ENCODE assay signal across 17 mouse cellular contexts in the genomic region with DNA sequence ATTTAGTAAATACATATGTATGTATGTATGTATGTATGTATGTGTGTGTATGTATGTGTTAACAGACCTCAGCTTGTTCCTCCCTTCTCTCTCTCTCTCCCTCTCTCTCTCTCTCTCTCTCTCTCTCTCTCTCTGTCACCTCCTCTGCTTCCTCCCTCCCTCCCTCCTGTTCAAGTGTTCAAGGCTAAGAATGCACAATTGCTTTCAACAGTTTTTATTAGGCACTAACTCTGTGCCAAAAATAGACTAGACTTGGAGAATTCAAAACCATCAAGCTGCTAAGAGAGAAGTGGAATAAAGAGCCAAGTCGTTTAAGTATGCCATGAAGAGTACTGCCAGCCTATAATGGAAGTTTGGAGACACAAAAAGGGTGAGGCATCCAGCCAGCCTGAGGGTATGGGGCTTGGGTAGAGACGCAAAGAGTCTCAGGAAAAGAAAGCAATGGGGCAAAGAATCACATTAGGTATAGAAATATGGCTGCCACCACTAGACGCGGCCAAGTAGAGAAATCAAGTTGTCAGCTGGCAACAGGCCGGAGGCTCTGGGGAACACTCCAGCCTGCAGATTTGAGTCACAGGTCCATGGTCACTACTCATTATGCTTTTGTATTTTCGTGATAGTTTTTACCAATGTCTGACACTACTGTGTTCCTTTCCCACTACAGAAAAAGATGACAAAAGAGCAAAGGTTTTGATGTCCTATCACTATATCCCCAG. TPM values are rescaled to one million over a fixed set of nuclear protein-coding genes. Genes with fewer than 3 reads are reported as not detected.
DNase-seq lines count a peak whose midpoint lies in the region; ATAC-seq and TF ChIP-seq lines count a peak whose summit lies in the region.
"Had no signal": no experiment of that assay in that cellular context is flagged by ENCODE, and none has a peak within 500 bp of the region (broad histone marks: within the 10 kb centered on the region; RNA-seq: fewer than 3 reads in every experiment).

No protein-coding gene starts in this region.

- peak; percentile 8 for DNase-seq in left cerebral cortex, postnatal 4 days
- no peak for DNase-seq in left cerebral cortex, postnatal 25 days (ENCODE audit: low spot score in 2 of 2)
- DNase-seq in T-cell, adult 2 months (ENCODE audit: low spot score), result no peak
- DNase-seq in kidney, adult 2 months, result no peak
- DNase-seq: cerebellum, adult 11-12 months; midbrain, embryonic 14.5 days; thymus, postnatal 36 days had no signal

- no peak overlapping the region for H3K27ac ChIP-seq in forebrain, embryonic 16.5 days (ENCODE audit: low read length)
- H3K27ac ChIP-seq in forebrain, embryonic 12.5 days, result no peak overlapping the region
- H3K27ac ChIP-seq in heart, embryonic 13.5 days (replicated peaks), result peak overlapping the region; percentile 92
- no peak overlapping the region for H3K27ac ChIP-seq in kidney, adult 2 months (ENCODE audit: insufficient read depth, low read depth, low read length)
- H3K27ac ChIP-seq: hindbrain, embryonic 13.5 days; kidney, postnatal 0 days; liver, embryonic 12.5 days; neural tube, embryonic 15.5 days had no signal

- H3K4me1 ChIP-seq in forebrain, embryonic 16.5 days (replicated peaks; ENCODE audit: control insufficient read depth, insufficient read depth, low read length), result peaks cover 8% of the 10 kb centered on the region
- no peaks in the 10 kb centered on the region for H3K4me1 ChIP-seq in forebrain, embryonic 12.5 days
- peaks cover 49% of the 10 kb centered on the region for H3K4me1 ChIP-seq in heart, embryonic 13.5 days
- 0 out of 2 replicates have a peak, but pooled peaks cover 4% of the 10 kb centered on the region for H3K4me1 ChIP-seq in kidney, adult 2 months (ENCODE audit: control insufficient read depth, insufficient read depth, low read length)
- H3K4me1 ChIP-seq: hindbrain, embryonic 13.5 days had no signal

- no peaks in the 10 kb centered on the region for H3K9me3 ChIP-seq in forebrain, embryonic 16.5 days (ENCODE audit: control insufficient read depth, low read length)
- H3K9me3 ChIP-seq in forebrain, embryonic 12.5 days, result no peaks in the 10 kb centered on the region
- no peaks in the 10 kb centered on the region for H3K9me3 ChIP-seq in heart, embryonic 13.5 days
- H3K9me3 ChIP-seq: hindbrain, embryonic 13.5 days; liver, embryonic 12.5 days; neural tube, embryonic 15.5 days had no signal

- no peak overlapping the region for H3K4me2 ChIP-seq in forebrain, embryonic 16.5 days (ENCODE audit: low read length)
- no peak overlapping the region for H3K4me2 ChIP-seq in forebrain, embryonic 12.5 days
- H3K4me2 ChIP-seq in heart, embryonic 13.5 days, result peak overlapping the region; percentile 53
- H3K4me2 ChIP-seq: hindbrain, embryonic 13.5 days; liver, embryonic 12.5 days; neural tube, embryonic 15.5 days had no signal

- peaks cover 11% of the 10 kb centered on the region for H3K36me3 ChIP-seq in forebrain, embryonic 16.5 days (ENCODE audit: control insufficient read depth, insufficient read depth)
- H3K36me3 ChIP-seq in forebrain, embryonic 12.5 days (replicated peaks), result peaks cover 19% of the 10 kb centered on the region
- peaks cover 38% of the 10 kb centered on the region for H3K36me3 ChIP-seq in heart, embryonic 13.5 days
- H3K36me3 ChIP-seq in kidney, adult 2 months (ENCODE audit: control insufficient read depth, insufficient read depth, low read length), result peaks cover 4% of the 10 kb centered on the region; the same call in 1 of the 2 replicates

- no peaks in the 10 kb centered on the region for H3K27me3 ChIP-seq in forebrain, embryonic 16.5 days (replicated peaks; ENCODE audit: control insufficient read depth, insufficient read depth, low read length)
- H3K27me3 ChIP-seq in forebrain, embryonic 12.5 days, result no peaks in the 10 kb centered on the region
- H3K27me3 ChIP-seq in heart, embryonic 13.5 days (replicated peaks), result no peaks in the 10 kb centered on the region
- no peaks in the 10 kb centered on the region for H3K27me3 ChIP-seq in kidney, adult 2 months (replicated peaks; ENCODE audit: control insufficient read depth, insufficient read depth, low read length)
- H3K27me3 ChIP-seq: hindbrain, embryonic 13.5 days; liver, embryonic 12.5 days; neural tube, embryonic 15.5 days had no signal

- no peak for TF ChIP-seq CTCF in kidney, adult 2 months (conservative IDR thresholded peaks at IDR 0.05; ENCODE audit: insufficient read depth, insufficient read length, low read depth, low read length)

- H3K9ac ChIP-seq in forebrain, embryonic 16.5 days (replicated peaks; ENCODE audit: low read depth, low read length), result no peak overlapping the region
- no peak overlapping the region for H3K9ac ChIP-seq in forebrain, embryonic 12.5 days
- no peak overlapping the region for H3K9ac ChIP-seq in heart, embryonic 13.5 days
- H3K9ac ChIP-seq: hindbrain, embryonic 13.5 days; liver, embryonic 12.5 days; neural tube, embryonic 15.5 days had no signal

- no peak overlapping the region for H3K4me3 ChIP-seq in forebrain, embryonic 16.5 days (replicated peaks; ENCODE audit: low read length)
- no peak overlapping the region for H3K4me3 ChIP-seq in forebrain, embryonic 12.5 days (replicated peaks)
- H3K4me3 ChIP-seq in heart, embryonic 13.5 days, result no peak overlapping the region
- H3K4me3 ChIP-seq in kidney, adult 2 months (ENCODE audit: insufficient read depth, low read depth, low read length), result no peak overlapping the region
- H3K4me3 ChIP-seq: erythroblast, embryonic 14.5 days; hindbrain, embryonic 13.5 days; liver, embryonic 12.5 days; myocyte; neural tube, embryonic 15.5 days had no signal

- intact Hi-C loops in left cerebral cortex, postnatal 4 days (cut with DNase I), result no loop called here
- intact Hi-C loops in left cerebral cortex, postnatal 25 days (cut with DNase I), result no loop called here

- TF ChIP-seq POLR2A in kidney, adult 2 months (IDR thresholded peaks at IDR 0.05; ENCODE audit: low read depth, low read length), result no peak

- ATAC-seq in forebrain, embryonic 16.5 days, result 0 out of 2 replicates have a peak, but pooled peaks have one; percentile 18
- ATAC-seq in forebrain, embryonic 12.5 days (ENCODE audit: low FRiP score), result no peak
- ATAC-seq in heart, embryonic 13.5 days (ENCODE audit: extremely low read depth, insufficient number of reproducible peaks, low FRiP score, low TSS enrichment), result no peak
- ATAC-seq: intestine, postnatal 0 days; liver, embryonic 12.5 days had no signal

- 57% methylated on average over 6 of the region's 6 CpGs for WGBS in forebrain, embryonic 16.5 days
- WGBS in forebrain, embryonic 12.5 days, result 85% methylated on average over 6 of the region's 6 CpGs
- WGBS in heart, embryonic 13.5 days, result 55% methylated on average over 6 of the region's 6 CpGs
- 76% methylated on average over 6 of the region's 6 CpGs for WGBS in kidney, adult 2 months

RNA-seq across cellular contexts. Expression of gene Chchd3, which starts 10.2 kb away (rescaled TPM):
- polyA plus RNA-seq in forebrain, embryonic 16.5 days (2015; fragmentation: Nextera tagmentation; extraction: Ambion mirVana), result 121 and 126 TPM in 2 replicates
- polyA plus RNA-seq in forebrain, embryonic 12.5 days (2016; fragmentation: Nextera tagmentation; extraction: Ambion mirVana), result 132 and 139 TPM in 2 replicates
- total RNA-seq in left cerebral cortex, postnatal 4 days (2021), result 10 to 100 TPM; 80.6 to 82.2 TPM
- total RNA-seq in left cerebral cortex, postnatal 25 days (2021), result 10 to 100 TPM; 84.2 to 84.4 TPM
- 164 and 184 TPM in 2 replicates for polyA plus RNA-seq in heart, embryonic 13.5 days (2015; fragmentation: Nextera tagmentation; extraction: Ambion mirVana)
- polyA plus RNA-seq in kidney, adult 2 months (2012; rRNA removed), result 95.1 and 98.7 TPM in 2 replicates
